ENCODE assay signal across 9 mouse cellular contexts in genomic region chr6:115994146-115994876, GRCm38 (mm10). TPM values are rescaled to one million over a fixed set of nuclear protein-coding genes. Genes with fewer than 3 reads are reported as not detected.
DNase-seq lines count a peak whose midpoint lies in the region; ATAC-seq and TF ChIP-seq lines count a peak whose summit lies in the region.
"Had no signal": no experiment of that assay in that cellular context is flagged by ENCODE, and none has a peak within 500 bp of the region (broad histone marks: within the 10 kb centered on the region; RNA-seq: fewer than 3 reads in every experiment).

No protein-coding gene starts in this region.

- peak overlapping the region; percentile 50 for H3K4me3 ChIP-seq in cerebellum, adult 2 months (replicated peaks; ENCODE audit: insufficient read depth, low read depth, low read length)
- peak overlapping the region; percentile 65 for H3K4me3 ChIP-seq in embryonic facial prominence, embryonic 14.5 days (ENCODE audit: low read depth, low read length)
- H3K4me3 ChIP-seq in intestine, embryonic 15.5 days (replicated peaks) = peak overlapping the region; percentile 71
- peak overlapping the region; percentile 48 for H3K4me3 ChIP-seq in midbrain, embryonic 14.5 days (replicated peaks; ENCODE audit: low read depth, low read length)

- peak overlapping the region; percentile 93 for H3K4me2 ChIP-seq in embryonic facial prominence, embryonic 14.5 days (ENCODE audit: low read depth, low read length)
- H3K4me2 ChIP-seq in intestine, embryonic 15.5 days (replicated peaks) = peak overlapping the region; percentile 93
- peak overlapping the region; percentile 82 for H3K4me2 ChIP-seq in midbrain, embryonic 14.5 days (ENCODE audit: low read length)

- no peaks in the 10 kb centered on the region for H3K9me3 ChIP-seq in embryonic facial prominence, embryonic 14.5 days (ENCODE audit: control insufficient read depth, low read length)
- H3K9me3 ChIP-seq in intestine, embryonic 15.5 days = no peaks in the 10 kb centered on the region
- H3K9me3 ChIP-seq in midbrain, embryonic 14.5 days (ENCODE audit: control insufficient read depth, low read length) = no peaks in the 10 kb centered on the region

- H3K9ac ChIP-seq in embryonic facial prominence, embryonic 14.5 days (ENCODE audit: low read depth, low read length) = peak overlapping the region; percentile 74
- H3K9ac ChIP-seq in intestine, embryonic 15.5 days = peak overlapping the region; percentile 62
- H3K9ac ChIP-seq in midbrain, embryonic 14.5 days (replicated peaks; ENCODE audit: low read length) = peak overlapping the region; percentile 44

- no peak for TF ChIP-seq CTCF in cerebellum, adult 2 months (IDR thresholded peaks at IDR 0.05; ENCODE audit: borderline replicate concordance, insufficient read depth, low read depth, low read length)

- DNase-seq in cerebellum, adult 2 months = peak in 1 of 2 experiments; percentile 44
- no peak for DNase-seq in cerebellum, adult 8-10 months
- peak; percentile 43 for DNase-seq in right cerebral cortex, postnatal 25 days
- DNase-seq in right cerebral cortex, adult 2 months (ENCODE audit: low spot score in 2 of 2) = no peak
- no peak for DNase-seq in embryonic facial prominence, embryonic 14.5 days (ENCODE audit: low spot score)
- peak; percentile 54 for DNase-seq in midbrain, embryonic 14.5 days
- DNase-seq in embryo, embryonic 10.5 days (ENCODE audit: low spot score) = no peak

- H3K36me3 ChIP-seq in embryonic facial prominence, embryonic 14.5 days (ENCODE audit: control insufficient read depth, insufficient read depth, low read length) = no peaks in the 10 kb centered on the region
- H3K36me3 ChIP-seq in intestine, embryonic 15.5 days = no peaks in the 10 kb centered on the region
- no peaks in the 10 kb centered on the region for H3K36me3 ChIP-seq in midbrain, embryonic 14.5 days (ENCODE audit: control insufficient read depth, insufficient read depth, low read length)

- H3K4me1 ChIP-seq in cerebellum, adult 2 months (ENCODE audit: control insufficient read depth, insufficient read depth, low read length) = peaks cover 9% of the 10 kb centered on the region
- peaks cover 32% of the 10 kb centered on the region for H3K4me1 ChIP-seq in embryonic facial prominence, embryonic 14.5 days (ENCODE audit: control insufficient read depth, insufficient read depth, low read length)
- peaks cover 58% of the 10 kb centered on the region for H3K4me1 ChIP-seq in intestine, embryonic 15.5 days (replicated peaks)
- peaks cover 17% of the 10 kb centered on the region for H3K4me1 ChIP-seq in midbrain, embryonic 14.5 days (ENCODE audit: control insufficient read depth, insufficient read depth, low read length)

- WGBS in cerebellum, adult 2 months = under 1% methylated on average over 91 of the region's 93 CpGs
- WGBS in embryonic facial prominence, embryonic 14.5 days = 1% methylated on average over 35 of the region's 93 CpGs
- under 1% methylated on average over 93 of the region's 93 CpGs for WGBS in intestine, embryonic 15.5 days
- WGBS in midbrain, embryonic 14.5 days = 1% methylated on average over 89 of the region's 93 CpGs

- ATAC-seq in embryonic facial prominence, embryonic 14.5 days (ENCODE audit: low read depth) = peak; percentile 26
- ATAC-seq in intestine, embryonic 15.5 days = no peak; the same call in 1 of the 2 replicates
- no peak for ATAC-seq in midbrain, embryonic 14.5 days (ENCODE audit: low FRiP score, low TSS enrichment)

- H3K27ac ChIP-seq in cerebellum, adult 2 months (ENCODE audit: insufficient read depth, low read length) = no peak overlapping the region
- peak overlapping the region; percentile 63 for H3K27ac ChIP-seq in embryonic facial prominence, embryonic 14.5 days (replicated peaks; ENCODE audit: low read depth, low read length)
- H3K27ac ChIP-seq in intestine, embryonic 15.5 days = peak overlapping the region; percentile 82
- no peak overlapping the region for H3K27ac ChIP-seq in midbrain, embryonic 14.5 days (replicated peaks; ENCODE audit: low read depth, low read length)

- TF ChIP-seq POLR2A in cerebellum, adult 2 months (IDR thresholded peaks at IDR 0.05; ENCODE audit: borderline replicate concordance, insufficient read depth, low read length) = no peak

- no peaks in the 10 kb centered on the region for H3K27me3 ChIP-seq in cerebellum, adult 2 months (ENCODE audit: control insufficient read depth, insufficient read depth, low read length)
- H3K27me3 ChIP-seq in embryonic facial prominence, embryonic 14.5 days (replicated peaks; ENCODE audit: control insufficient read depth, insufficient read depth, low read length) = peaks cover 23% of the 10 kb centered on the region
- peaks cover 30% of the 10 kb centered on the region for H3K27me3 ChIP-seq in intestine, embryonic 15.5 days (replicated peaks)
- peaks cover 44% of the 10 kb centered on the region for H3K27me3 ChIP-seq in midbrain, embryonic 14.5 days (ENCODE audit: control insufficient read depth, insufficient read depth, low read length)

RNA-seq across cellular contexts. Expression of gene Plxnd1, which starts 0.5 kb away (rescaled TPM):
- polyA plus RNA-seq in cerebellum, adult 2 months (2012; rRNA removed) = 24.2 and 29.4 TPM in 2 replicates
- polyA plus RNA-seq in embryonic facial prominence, embryonic 14.5 days (2014; fragmentation: Nextera tagmentation; extraction: Ambion mirVana) = 45.5 and 46.9 TPM in 2 replicates
- polyA plus RNA-seq in intestine, embryonic 15.5 days (2015; fragmentation: Nextera tagmentation; extraction: Ambion mirVana) = 26.6 and 28.9 TPM in 2 replicates
- polyA plus RNA-seq in midbrain, embryonic 14.5 days (2014; fragmentation: Nextera tagmentation; extraction: Ambion mirVana) = 3.9 and 9.0 TPM in 2 replicates

RNA-seq across cellular contexts. Expression of gene H1foo, which starts 49.6 kb away (rescaled TPM):
- polyA plus RNA-seq in cerebellum, adult 2 months (2012; rRNA removed) = not detected in 2 replicates
- polyA plus RNA-seq in embryonic facial prominence, embryonic 14.5 days (2014; fragmentation: Nextera tagmentation; extraction: Ambion mirVana) = not detected in 2 replicates
- not detected in 2 replicates for polyA plus RNA-seq in intestine, embryonic 15.5 days (2015; fragmentation: Nextera tagmentation; extraction: Ambion mirVana)
- polyA plus RNA-seq in midbrain, embryonic 14.5 days (2014; fragmentation: Nextera tagmentation; extraction: Ambion mirVana) = not detected in 2 replicates
- polyA plus RNA-seq: large intestine, adult 2 months had no signal

Comparison
In these comparisons a context has a peak if more than half of its experiments do, and no peak if none do; other contexts are left out.
1. DNase-seq: peak in right cerebral cortex, postnatal 25 days (single experiment) and midbrain, embryonic 14.5 days (single experiment); none in cerebellum, adult 8-10 months (single experiment), right cerebral cortex, adult 2 months (0 of 2), embryonic facial prominence, embryonic 14.5 days (single experiment) and embryo, embryonic 10.5 days (single experiment).
2. H3K27ac ChIP-seq: peak in embryonic facial prominence, embryonic 14.5 days (single experiment) and intestine, embryonic 15.5 days (single experiment); none in cerebellum, adult 2 months (single experiment) and midbrain, embryonic 14.5 days (single experiment).
3. Peak in every context shown above with its lines, with median percentiles within 50 percentile points of each other: H3K4me3 ChIP-seq, H3K4me2 ChIP-seq and H3K9ac ChIP-seq.